Mouse (Mus musculus): ENCODE data around the gene Clnk. TPM values are rescaled to one million over a fixed set of nuclear protein-coding genes. Genes with fewer than 3 reads are reported as not detected.

Gene Clnk
- polyA plus RNA-seq, 1 experiment from 2014 or later: 0.32 TPM

DNA sequence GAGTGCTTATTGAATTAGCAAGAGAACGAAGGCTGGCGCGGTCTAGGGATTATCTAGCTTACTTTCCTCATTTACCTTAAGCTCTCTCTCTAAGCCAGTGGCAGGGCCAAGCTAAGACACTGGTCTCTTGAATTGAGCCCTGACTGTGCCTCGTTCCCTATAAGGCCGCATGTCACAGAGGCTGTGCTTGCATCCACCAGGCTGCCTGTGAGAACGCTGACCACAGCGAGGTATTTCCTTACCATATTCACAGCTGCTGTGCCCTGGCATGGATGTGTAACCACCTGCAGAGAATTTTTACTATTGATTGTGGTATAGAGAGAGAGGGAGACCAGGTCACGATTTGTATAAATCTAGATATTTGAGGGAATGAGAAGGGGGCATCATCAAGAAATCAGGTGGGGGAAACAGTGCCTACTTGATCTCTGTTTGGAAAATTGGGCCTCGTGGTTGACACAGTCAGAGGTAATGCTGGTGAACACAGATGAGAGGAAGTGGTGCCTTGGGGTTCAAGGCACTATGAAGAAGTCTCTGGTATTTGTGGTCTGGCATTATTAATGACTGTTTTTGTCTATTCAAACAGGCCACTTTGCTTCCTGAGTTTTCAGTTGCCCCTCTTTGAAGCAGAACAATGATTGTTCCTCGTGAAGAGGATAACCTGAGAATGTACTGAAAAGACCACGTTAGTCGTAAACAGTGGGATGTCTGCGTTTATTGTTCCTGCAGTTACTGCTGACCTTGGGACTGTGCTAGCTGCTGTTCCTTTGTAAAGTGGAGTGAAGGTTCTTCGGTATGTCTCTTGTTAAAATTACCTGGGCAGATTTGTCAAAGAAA, 52.3 kb downstream of the Clnk start:
- no peaks in the 10 kb centered on the region for H3K4me1 ChIP-seq (ENCODE audit: control insufficient read depth, insufficient read depth, low read length)
- no peaks in the 10 kb centered on the region for H3K36me3 ChIP-seq (ENCODE audit: control insufficient read depth, insufficient read depth, low read length)
- H3K9me3 ChIP-seq (replicated peaks; ENCODE audit: control insufficient read depth, low read length): no peaks in the 10 kb centered on the region
- no peak overlapping the region for H3K4me3 ChIP-seq (replicated peaks; ENCODE audit: low read length)
- no peak overlapping the region for H3K4me2 ChIP-seq (ENCODE audit: low read depth, low read length)
- no peak overlapping the region for H3K9ac ChIP-seq (ENCODE audit: low read length)
- H3K27me3 ChIP-seq (ENCODE audit: control insufficient read depth, insufficient read depth, low read length): no peaks in the 10 kb centered on the region
- no peak for ATAC-seq (ENCODE audit: insufficient read depth, low FRiP score)
- no peak overlapping the region for H3K27ac ChIP-seq (ENCODE audit: low read length)
- WGBS: 58% methylated on average over 14 of the region's 14 CpGs

DNA sequence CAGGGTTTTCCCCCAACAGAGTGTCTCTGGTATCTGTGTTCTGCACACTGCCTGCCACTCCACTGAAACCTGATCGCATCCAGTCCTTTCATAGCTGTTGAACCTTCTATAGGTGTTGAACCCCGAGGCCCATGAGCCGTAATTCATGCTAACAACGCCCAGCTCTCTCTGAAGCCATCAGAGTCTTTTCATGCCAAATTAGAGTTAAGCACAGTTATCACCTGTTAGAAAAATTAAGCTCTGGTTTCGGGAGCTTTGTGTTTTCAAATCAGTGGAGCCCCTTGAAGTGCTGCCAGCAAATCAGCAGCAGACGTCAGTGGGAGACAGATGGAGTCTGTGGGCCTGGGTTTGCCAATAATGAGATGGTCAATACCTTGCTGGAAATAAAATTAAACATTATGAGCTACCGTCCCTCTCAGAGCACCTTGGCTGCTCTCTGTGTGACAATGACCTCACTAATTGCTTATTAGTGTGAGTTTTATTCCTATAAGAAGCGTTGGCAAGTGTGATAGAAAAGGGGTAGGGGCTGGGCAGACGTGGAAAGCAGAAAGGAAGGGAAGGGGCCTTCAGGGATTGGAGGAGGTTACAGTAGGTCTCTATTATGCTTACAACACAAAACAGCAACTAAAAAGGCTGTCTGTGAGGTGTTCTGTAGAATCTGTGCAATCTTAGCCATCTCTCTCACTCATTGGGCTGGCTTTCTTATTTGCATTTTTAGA, 63.1 kb downstream of the Clnk start:
- no peaks in the 10 kb centered on the region for H3K36me3 ChIP-seq (ENCODE audit: control insufficient read depth, insufficient read depth, low read length)
- no peak overlapping the region for H3K4me2 ChIP-seq (ENCODE audit: low read depth, low read length)
- no peak for ATAC-seq (ENCODE audit: insufficient read depth, low FRiP score)
- H3K9me3 ChIP-seq (replicated peaks; ENCODE audit: control insufficient read depth, low read length): no peaks in the 10 kb centered on the region
- no peak overlapping the region for H3K4me3 ChIP-seq (replicated peaks; ENCODE audit: low read length)
- no peaks in the 10 kb centered on the region for H3K27me3 ChIP-seq (ENCODE audit: control insufficient read depth, insufficient read depth, low read length)
- H3K9ac ChIP-seq (ENCODE audit: low read length): no peak overlapping the region
- no peak overlapping the region for H3K27ac ChIP-seq (ENCODE audit: low read length)
- no peaks in the 10 kb centered on the region for H3K4me1 ChIP-seq (ENCODE audit: control insufficient read depth, insufficient read depth, low read length)
- 45% methylated on average over 9 of the region's 9 CpGs for WGBS

DNA sequence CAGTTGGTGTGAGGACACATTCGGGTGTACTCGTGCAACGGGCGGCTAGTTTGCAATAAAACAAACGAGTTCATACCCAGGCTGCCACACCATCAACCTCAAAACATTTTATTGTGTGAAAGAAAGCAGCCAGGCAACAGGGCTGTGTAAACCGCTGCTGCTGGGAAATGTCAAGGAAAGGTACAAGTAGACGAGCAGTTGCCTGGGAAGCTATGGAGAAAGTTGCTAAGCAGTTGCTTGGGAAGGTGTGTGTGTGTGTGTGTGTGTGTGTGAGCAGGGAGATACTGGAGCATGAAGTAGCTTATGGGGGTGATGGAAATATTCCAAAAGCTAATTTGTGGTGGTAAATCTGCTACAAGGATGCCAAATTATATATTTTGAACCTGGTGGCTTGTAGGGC, 63.7 kb downstream of the Clnk start:
- no peak overlapping the region for H3K27ac ChIP-seq (ENCODE audit: low read length)
- no peak overlapping the region for H3K4me2 ChIP-seq (ENCODE audit: low read depth, low read length)
- H3K4me1 ChIP-seq (ENCODE audit: control insufficient read depth, insufficient read depth, low read length): no peaks in the 10 kb centered on the region
- no peak for ATAC-seq (ENCODE audit: insufficient read depth, low FRiP score)
- H3K9me3 ChIP-seq (replicated peaks; ENCODE audit: control insufficient read depth, low read length): no peaks in the 10 kb centered on the region
- no peak overlapping the region for H3K4me3 ChIP-seq (replicated peaks; ENCODE audit: low read length)
- H3K27me3 ChIP-seq (ENCODE audit: control insufficient read depth, insufficient read depth, low read length): no peaks in the 10 kb centered on the region
- H3K36me3 ChIP-seq (ENCODE audit: control insufficient read depth, insufficient read depth, low read length): no peaks in the 10 kb centered on the region
- WGBS: 72% methylated on average over 7 of the region's 7 CpGs
- no peak overlapping the region for H3K9ac ChIP-seq (ENCODE audit: low read length)

DNA sequence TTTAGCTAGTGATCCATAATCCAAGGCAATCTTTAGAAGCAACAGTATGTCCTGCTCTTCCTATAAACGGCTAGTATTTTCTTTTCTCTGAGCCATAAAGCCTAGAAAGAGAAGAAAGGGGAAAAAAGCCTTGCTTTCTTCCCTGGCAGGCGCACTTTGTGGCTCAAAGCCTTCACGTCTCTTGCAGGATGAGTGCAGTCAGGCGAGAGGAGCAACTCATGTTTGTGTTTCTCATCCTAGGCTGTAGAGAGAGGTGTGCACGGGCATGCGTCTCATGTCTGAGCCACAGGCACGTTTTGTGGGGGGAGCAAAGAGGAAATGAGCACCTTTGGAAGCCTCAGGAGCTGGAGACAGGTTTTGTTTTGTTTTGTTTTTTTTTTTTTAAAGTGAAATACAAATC, 64.2 kb downstream of the Clnk start:
- Histone ChIP-seq H3K4me3 (replicated peaks; ENCODE audit: low read length) (no peak overlapping the region), H3K27ac (ENCODE audit: low read length) (no peak overlapping the region), H3K9me3 (replicated peaks; ENCODE audit: control insufficient read depth, low read length) (no peaks in the 10 kb centered on the region), H3K27me3 (ENCODE audit: control insufficient read depth, insufficient read depth, low read length) (no peaks in the 10 kb centered on the region), H3K4me1 (ENCODE audit: control insufficient read depth, insufficient read depth, low read length) (no peaks in the 10 kb centered on the region), H3K4me2 (ENCODE audit: low read depth, low read length) (no peak overlapping the region), H3K36me3 (ENCODE audit: control insufficient read depth, insufficient read depth, low read length) (no peaks in the 10 kb centered on the region), H3K9ac (ENCODE audit: low read length) (no peak overlapping the region)
- WGBS: 56% methylated on average over 7 of the region's 7 CpGs
- ATAC-seq (ENCODE audit: insufficient read depth, low FRiP score): no peak

DNA sequence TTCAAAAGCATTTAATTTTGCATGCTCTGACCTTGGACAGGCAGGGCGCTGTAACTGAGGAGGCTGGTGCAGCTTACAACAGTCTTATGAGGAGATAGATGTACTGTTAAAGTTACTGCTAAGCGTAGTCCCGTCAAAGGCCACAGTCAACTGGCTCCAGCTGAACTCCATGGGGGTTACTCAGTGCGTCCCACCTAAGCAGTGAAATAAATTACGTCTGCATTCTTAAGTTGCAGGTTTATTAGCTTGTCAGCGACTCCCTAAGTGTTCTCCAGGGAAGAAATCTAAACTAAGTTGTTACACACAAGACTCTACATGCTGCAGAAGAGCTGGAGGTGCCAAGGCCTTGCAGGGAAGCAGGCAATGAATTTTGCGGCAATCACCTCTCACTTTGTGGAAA, 77.7 kb downstream of the Clnk start:
- Histone ChIP-seq H3K9me3 (replicated peaks; ENCODE audit: control insufficient read depth, low read length) (no peaks in the 10 kb centered on the region), H3K27ac (ENCODE audit: low read length) (no peak overlapping the region), H3K4me1 (ENCODE audit: control insufficient read depth, insufficient read depth, low read length) (no peaks in the 10 kb centered on the region), H3K4me3 (replicated peaks; ENCODE audit: low read length) (no peak overlapping the region), H3K9ac (ENCODE audit: low read length) (no peak overlapping the region), H3K36me3 (ENCODE audit: control insufficient read depth, insufficient read depth, low read length) (no peaks in the 10 kb centered on the region), H3K4me2 (ENCODE audit: low read depth, low read length) (no peak overlapping the region), H3K27me3 (ENCODE audit: control insufficient read depth, insufficient read depth, low read length) (no peaks in the 10 kb centered on the region)
- ATAC-seq (ENCODE audit: insufficient read depth, low FRiP score): no peak
- 73% methylated on average over 7 of the region's 7 CpGs for WGBS

DNA sequence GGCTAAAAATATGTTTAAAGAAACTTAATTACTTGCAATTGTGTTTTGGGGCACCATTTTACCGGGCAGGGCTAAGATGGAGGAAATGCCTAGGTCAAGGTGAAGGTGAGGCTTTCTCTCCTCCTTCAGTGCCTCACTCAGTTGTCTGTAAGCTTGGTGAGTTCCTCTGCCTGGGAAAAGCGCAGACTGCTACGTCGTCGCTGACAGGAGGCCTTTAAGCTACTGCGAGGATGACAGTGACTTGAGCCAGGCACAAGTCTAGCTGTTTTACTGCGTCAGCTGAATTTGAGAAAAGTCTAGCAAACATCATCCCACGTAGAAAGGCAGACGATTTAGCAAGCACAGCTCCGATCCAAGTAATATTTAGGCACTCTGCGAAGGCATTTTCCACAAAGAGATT, 81.5 kb downstream of the Clnk start:
- no peak for ATAC-seq (ENCODE audit: insufficient read depth, low FRiP score)
- Histone ChIP-seq H3K27ac (ENCODE audit: low read length) (no peak overlapping the region), H3K4me1 (ENCODE audit: control insufficient read depth, insufficient read depth, low read length) (no peaks in the 10 kb centered on the region), H3K4me3 (replicated peaks; ENCODE audit: low read length) (no peak overlapping the region), H3K9me3 (replicated peaks; ENCODE audit: control insufficient read depth, low read length) (no peaks in the 10 kb centered on the region), H3K27me3 (ENCODE audit: control insufficient read depth, insufficient read depth, low read length) (no peaks in the 10 kb centered on the region), H3K36me3 (ENCODE audit: control insufficient read depth, insufficient read depth, low read length) (no peaks in the 10 kb centered on the region), H3K4me2 (ENCODE audit: low read depth, low read length) (no peak overlapping the region), H3K9ac (ENCODE audit: low read length) (no peak overlapping the region)
- 52% methylated on average over 11 of the region's 11 CpGs for WGBS

DNA sequence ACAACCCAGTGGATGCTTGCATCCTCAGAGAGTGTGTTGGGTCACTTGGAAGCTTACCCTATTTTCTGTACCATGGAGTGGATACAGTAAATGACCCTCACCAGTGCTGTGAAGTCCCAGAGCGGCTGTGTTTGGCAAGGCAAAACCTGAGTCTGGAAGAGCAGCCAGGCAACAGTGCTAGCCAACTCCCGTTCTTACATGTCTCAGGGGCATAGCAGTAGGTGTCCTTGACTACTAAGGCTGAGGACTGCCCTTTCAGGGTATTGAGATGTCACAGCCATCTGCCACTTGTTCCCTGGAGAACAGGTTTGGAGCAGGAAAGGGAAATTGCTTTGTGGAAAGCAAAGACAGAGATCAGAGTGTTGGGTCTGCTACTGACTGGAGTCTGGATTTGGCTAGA, 85.5 kb downstream of the Clnk start:
- no peaks in the 10 kb centered on the region for H3K36me3 ChIP-seq (ENCODE audit: control insufficient read depth, insufficient read depth, low read length)
- H3K9me3 ChIP-seq (replicated peaks; ENCODE audit: control insufficient read depth, low read length): no peaks in the 10 kb centered on the region
- no peak overlapping the region for H3K9ac ChIP-seq (ENCODE audit: low read length)
- no peak overlapping the region for H3K4me2 ChIP-seq (ENCODE audit: low read depth, low read length)
- no peak for ATAC-seq (ENCODE audit: insufficient read depth, low FRiP score)
- H3K27ac ChIP-seq (ENCODE audit: low read length): no peak overlapping the region
- no peak overlapping the region for H3K4me3 ChIP-seq (replicated peaks; ENCODE audit: low read length)
- H3K27me3 ChIP-seq (ENCODE audit: control insufficient read depth, insufficient read depth, low read length): no peaks in the 10 kb centered on the region
- H3K4me1 ChIP-seq (ENCODE audit: control insufficient read depth, insufficient read depth, low read length): no peaks in the 10 kb centered on the region
- WGBS: 82% methylated on average over 2 of the region's 2 CpGs

DNA sequence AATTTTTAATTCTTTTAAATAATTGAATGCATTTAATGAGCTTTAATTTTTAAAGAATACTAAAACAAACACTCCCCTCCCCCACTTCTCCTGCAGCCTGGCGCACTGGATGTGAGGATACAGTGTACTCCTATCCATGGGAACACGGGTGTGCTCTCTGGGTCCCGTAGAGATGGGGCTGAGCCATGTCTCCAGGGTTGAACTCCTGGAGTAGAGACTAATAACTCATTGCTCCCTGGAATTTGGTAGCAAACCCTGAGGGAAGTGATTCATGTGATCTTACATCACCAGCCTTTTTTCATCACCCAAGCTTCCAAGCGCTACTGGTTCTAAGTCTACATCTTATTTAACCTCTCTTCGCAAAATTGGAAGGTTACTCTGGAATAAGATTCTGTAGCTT, 87.8 kb downstream of the Clnk start:
- no peaks in the 10 kb centered on the region for H3K4me1 ChIP-seq (ENCODE audit: control insufficient read depth, insufficient read depth, low read length)
- no peaks in the 10 kb centered on the region for H3K9me3 ChIP-seq (replicated peaks; ENCODE audit: control insufficient read depth, low read length)
- H3K4me3 ChIP-seq (replicated peaks; ENCODE audit: low read length): no peak overlapping the region
- WGBS: 80% methylated on average over 5 of the region's 5 CpGs
- H3K36me3 ChIP-seq (ENCODE audit: control insufficient read depth, insufficient read depth, low read length): no peaks in the 10 kb centered on the region
- H3K27ac ChIP-seq (ENCODE audit: low read length): no peak overlapping the region
- no peak overlapping the region for H3K9ac ChIP-seq (ENCODE audit: low read length)
- ATAC-seq (ENCODE audit: insufficient read depth, low FRiP score): no peak
- no peak overlapping the region for H3K4me2 ChIP-seq (ENCODE audit: low read depth, low read length)
- no peaks in the 10 kb centered on the region for H3K27me3 ChIP-seq (ENCODE audit: control insufficient read depth, insufficient read depth, low read length)

DNA sequence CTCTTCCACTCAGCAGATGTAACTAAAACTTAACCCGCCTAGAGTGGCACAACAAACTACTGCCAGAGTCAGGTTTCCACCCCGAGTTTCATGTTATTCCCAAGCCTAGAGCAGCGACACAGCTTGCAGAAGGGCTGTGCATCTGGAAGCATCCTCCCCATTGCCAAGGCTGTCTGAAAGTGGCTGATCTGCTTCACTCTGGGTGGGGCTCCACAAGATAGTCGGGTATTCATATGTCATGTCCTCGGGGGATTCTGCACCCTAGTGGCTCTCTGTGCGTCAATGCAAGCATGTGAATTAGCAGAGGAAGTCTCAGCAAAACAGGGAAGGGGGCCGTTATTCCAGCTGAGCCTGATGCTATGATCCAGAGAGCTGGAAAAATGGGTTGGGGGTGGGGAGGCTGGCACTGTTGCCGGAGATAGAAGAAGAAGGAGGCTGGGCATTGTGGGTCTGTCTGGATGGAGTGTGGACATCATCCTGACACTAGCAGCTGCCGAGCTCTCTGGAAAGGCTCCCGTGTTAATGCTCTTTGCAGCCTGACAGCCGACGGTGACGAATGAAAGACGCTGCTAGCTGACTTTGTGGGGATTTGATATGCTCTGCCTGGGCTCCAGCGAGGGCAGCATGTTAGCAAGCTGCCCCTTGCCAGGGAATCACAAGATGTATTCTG, 88.6 kb downstream of the Clnk start:
- H3K27me3 ChIP-seq (ENCODE audit: control insufficient read depth, insufficient read depth, low read length): no peaks in the 10 kb centered on the region
- WGBS: 25% methylated on average over 15 of the region's 15 CpGs
- H3K4me2 ChIP-seq (ENCODE audit: low read depth, low read length): 0 out of 2 replicates have a peak overlapping the region, but pooled peaks have one; percentile 14
- no peak overlapping the region for H3K27ac ChIP-seq (ENCODE audit: low read length)
- no peaks in the 10 kb centered on the region for H3K36me3 ChIP-seq (ENCODE audit: control insufficient read depth, insufficient read depth, low read length)
- H3K4me3 ChIP-seq (replicated peaks; ENCODE audit: low read length): no peak overlapping the region
- H3K9ac ChIP-seq (ENCODE audit: low read length): no peak overlapping the region
- H3K9me3 ChIP-seq (replicated peaks; ENCODE audit: control insufficient read depth, low read length): no peaks in the 10 kb centered on the region
- no peak for ATAC-seq (ENCODE audit: insufficient read depth, low FRiP score)
- no peaks in the 10 kb centered on the region for H3K4me1 ChIP-seq (ENCODE audit: control insufficient read depth, insufficient read depth, low read length)

Measured in stomach, embryonic 16.5 days (tissue).